Mouse (Mus musculus) limb, embryonic 13.5 days (tissue): ENCODE data around the gene Paics. TPM values are rescaled to one million over a fixed set of nuclear protein-coding genes. Genes with fewer than 3 reads are reported as not detected.

Experiments
- ATAC-seq: fragments of 200-750 bp; cut with Nextera tagmentation; 2 replicates; pipeline ENCODE4 v1.8.0; 2017; ENCODE audit warnings: low read depth, moderate number of reproducible peaks, moderate TSS enrichment; ENCODE audit not compliant: low FRiP score
- H3K27ac ChIP-seq: fragments of 300-500 bp; sonication (generic); 2 replicates; pipeline ENCODE4 v1.5.1; 2015; ENCODE audit warnings: inconsistent platforms, mild to moderate bottlenecking, moderate library complexity
- H3K27me3 ChIP-seq: fragments of 300-500 bp; sonication (generic); 2 replicates; pipeline ENCODE4 v1.6.1; 2015; ENCODE audit warnings: mild to moderate bottlenecking, inconsistent platforms
- H3K36me3 ChIP-seq: fragments of 300-500 bp; sonication (generic); 2 replicates; pipeline ENCODE4 v1.6.1; 2015; ENCODE audit warnings: inconsistent platforms, mild to moderate bottlenecking, moderate library complexity
- H3K4me1 ChIP-seq: fragments of 300-500 bp; sonication (generic); 2 replicates; pipeline ENCODE4 v1.6.1; 2015; ENCODE audit warnings: inconsistent platforms
- H3K4me2 ChIP-seq: fragments of 300-500 bp; sonication (generic); replicated peaks from 2 replicates; pipeline ENCODE4 v1.6.1; 2015; ENCODE audit warnings: inconsistent platforms, mild to moderate bottlenecking, moderate library complexity
- H3K4me3 ChIP-seq: fragments of 300-500 bp; sonication (generic); 2 replicates; pipeline ENCODE4 v1.5.1; 2015; ENCODE audit warnings: moderate library complexity, mild to moderate bottlenecking, inconsistent platforms
- H3K9ac ChIP-seq: fragments of 300-500 bp; sonication (generic); 2 replicates; pipeline ENCODE4 v1.6.1; 2015; ENCODE audit warnings: mild to moderate bottlenecking, inconsistent platforms
- H3K9me3 ChIP-seq: fragments of 300-500 bp; sonication (generic); 2 replicates; pipeline ENCODE4 v1.6.1; 2016; ENCODE audit warnings: inconsistent platforms
- WGBS: fragments of 180-500 bp; shearing (Covaris S2); methylation state at CpG from one replicate; pipeline ENCODE4 v1.1.7; 2015; 5-methylcytosine and 5-hydroxymethylcytosine counted together
- polyA plus RNA-seq: library from polyadenylated mRNA; unstranded; fragments of >200 nt; fragmentation: Nextera tagmentation; extraction: Ambion mirVana; gene quantifications from 2 replicates; pipeline ENCODE4 v1.2.1, GENCODE M21; 2015

Gene Paics
- polyA plus RNA-seq, 1 experiment from 2014 or later = 323 TPM

DNA sequence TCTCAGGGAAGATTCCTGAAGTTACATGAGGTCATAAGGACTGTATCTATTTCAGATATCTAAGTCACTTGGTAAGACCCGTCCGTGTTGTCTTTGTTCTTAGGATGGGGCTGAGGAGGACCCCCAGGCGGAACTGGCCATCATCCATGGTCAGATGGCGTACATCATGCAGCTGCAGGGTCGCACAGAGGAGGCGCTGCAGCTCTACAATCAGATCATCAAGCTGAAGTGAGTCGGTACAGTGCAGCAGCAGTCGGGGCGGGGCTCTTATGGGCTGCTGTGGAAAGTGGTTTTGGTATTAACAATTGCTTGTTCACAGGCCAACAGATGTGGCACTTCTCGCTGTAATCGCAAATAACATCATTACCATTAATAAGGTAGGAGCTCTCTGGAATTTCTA lies 32.9 kb downstream of the Paics start:
- no peaks in the 10 kb centered on the region for H3K27me3 ChIP-seq
- H3K9ac ChIP-seq = no peak overlapping the region
- H3K4me2 ChIP-seq = no peak overlapping the region
- WGBS = 95% methylated on average over 11 of the region's 11 CpGs
- H3K36me3 ChIP-seq = peaks cover 81% of the 10 kb centered on the region
- H3K4me3 ChIP-seq = no peak overlapping the region
- no peak for ATAC-seq
- no peaks in the 10 kb centered on the region for H3K9me3 ChIP-seq
- H3K27ac ChIP-seq = no peak overlapping the region
- no peaks in the 10 kb centered on the region for H3K4me1 ChIP-seq

- H3K27ac ChIP-seq = no peak overlapping the region
- H3K27me3 ChIP-seq = no peaks in the 10 kb centered on the region
- H3K36me3 ChIP-seq = peaks cover 88% of the 10 kb centered on the region
- no peak for ATAC-seq
- 94% methylated on average over 3 of the region's 3 CpGs for WGBS
- H3K9me3 ChIP-seq = no peaks in the 10 kb centered on the region
- H3K4me2 ChIP-seq = no peak overlapping the region
- no peaks in the 10 kb centered on the region for H3K4me1 ChIP-seq
- no peak overlapping the region for H3K4me3 ChIP-seq
- H3K9ac ChIP-seq = no peak overlapping the region
Observed at GRCm38 (mm10) chr5:76990789-76991188, 39.7 kb downstream of the Paics start.

- no peaks in the 10 kb centered on the region for H3K9me3 ChIP-seq
- WGBS = 93% methylated on average over 5 of the region's 5 CpGs
- ATAC-seq = no peak
Observed at GRCm38 (mm10) chr5:76993174-76993814, 42.2 kb downstream of the Paics start.

GRCm38 (mm10) chr5:76998416-76998815 lies 47.3 kb downstream of the Paics start:
- ATAC-seq = no peak
- Histone ChIP-seq H3K9ac (no peak overlapping the region), H3K27me3 (no peaks in the 10 kb centered on the region), H3K4me1 (no peaks in the 10 kb centered on the region), H3K27ac (no peak overlapping the region), H3K36me3 (peaks cover 76% of the 10 kb centered on the region), H3K4me2 (no peak overlapping the region), H3K9me3 (peaks cover 4% of the 10 kb centered on the region; the same call in 1 of the 2 replicates), H3K4me3 (no peak overlapping the region)
- WGBS = 60% methylated on average over 5 of the region's 5 CpGs

More at GRCm38 (mm10) chr5:76993174-76993814, 42.2 kb downstream of the Paics start:
- Histone ChIP-seq H3K4me2 (no peak overlapping the region), H3K4me3 (no peak overlapping the region), H3K4me1 (no peaks in the 10 kb centered on the region), H3K27me3 (no peaks in the 10 kb centered on the region), H3K36me3 (peaks cover 91% of the 10 kb centered on the region), H3K9ac (no peak overlapping the region), H3K27ac (no peak overlapping the region)

- peaks cover 48% of the 10 kb centered on the region for H3K36me3 ChIP-seq
- H3K27ac ChIP-seq = no peak overlapping the region
- H3K4me1 ChIP-seq = no peaks in the 10 kb centered on the region
- no peaks in the 10 kb centered on the region for H3K27me3 ChIP-seq
- peaks cover 4% of the 10 kb centered on the region; the same call in 1 of the 2 replicates for H3K9me3 ChIP-seq
- no peak overlapping the region for H3K4me3 ChIP-seq
- 93% methylated on average over 17 of the region's 17 CpGs for WGBS
- H3K4me2 ChIP-seq = no peak overlapping the region
- H3K9ac ChIP-seq = no peak overlapping the region
- ATAC-seq = no peak
Observed at GRCm38 (mm10) chr5:77001192-77001591, 50.1 kb downstream of the Paics start.

DNA sequence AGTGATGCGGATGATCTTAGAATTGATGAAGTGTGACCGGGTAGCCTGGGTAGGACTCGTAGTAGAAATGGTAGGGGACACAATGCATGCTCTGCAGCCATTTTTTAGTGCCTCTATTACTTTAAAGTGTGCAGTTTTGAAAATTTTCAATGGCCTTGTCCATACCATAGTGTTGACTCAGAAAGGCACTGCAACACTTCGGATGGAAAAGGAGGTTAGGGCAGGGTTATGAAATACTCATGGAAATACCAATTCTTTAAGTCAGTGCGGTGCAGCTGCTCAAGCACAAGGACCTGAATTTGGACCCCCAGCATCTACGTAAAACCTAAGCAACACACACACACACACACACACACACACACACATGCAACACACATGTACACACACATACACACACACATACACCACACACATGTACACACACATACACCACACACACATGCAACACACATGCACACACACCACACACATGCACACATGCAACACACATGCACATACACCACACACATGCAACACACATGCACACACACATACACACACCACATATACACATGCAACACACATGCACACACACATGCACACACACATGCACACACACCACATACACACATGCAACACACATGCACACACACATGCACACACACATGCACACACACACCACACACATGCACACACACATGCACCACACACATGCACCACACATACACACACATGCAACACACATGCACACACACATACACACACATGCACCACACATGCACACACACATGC lies 53.1 kb downstream of the Paics start, which contains the start of gene Arl9:
Gene Arl9, plus strand, starts transcription at position 5 of the 771 bp plus-strand sequence.
- no peak for ATAC-seq

GRCm38 (mm10) chr5:77010352-77010751 lies 59.2 kb downstream of the Paics start:
- WGBS = 88% methylated on average over 9 of the region's 9 CpGs
- ATAC-seq = no peak

More for the DNA sequence above, 53.1 kb downstream of the Paics start, which contains the start of gene Arl9:
- H3K36me3 ChIP-seq = peaks cover 21% of the 10 kb centered on the region
- WGBS = 94% methylated on average over 6 of the region's 6 CpGs
- no peak within 1 kb of the TSS for H3K9ac ChIP-seq
- H3K4me3 ChIP-seq = no peak within 1 kb of the TSS
- no peaks in the 10 kb centered on the region for H3K27me3 ChIP-seq
- H3K4me1 ChIP-seq = no peaks in the 10 kb centered on the region
- H3K27ac ChIP-seq = no peak within 1 kb of the TSS
- no peak within 1 kb of the TSS for H3K4me2 ChIP-seq
- peaks cover 4% of the 10 kb centered on the region; the same call in 1 of the 2 replicates for H3K9me3 ChIP-seq

GRCm38 (mm10) chr5:77011082-77011481 lies 60.0 kb downstream of the Paics start:
- Histone ChIP-seq H3K4me2 (no peak overlapping the region), H3K36me3 (no peaks in the 10 kb centered on the region), H3K4me1 (no peaks in the 10 kb centered on the region), H3K27ac (no peak overlapping the region), H3K27me3 (peaks cover under 1% of the 10 kb centered on the region), H3K4me3 (no peak overlapping the region), H3K9me3 (no peaks in the 10 kb centered on the region), H3K9ac (no peak overlapping the region)
- WGBS = 65% methylated on average over 3 of the region's 3 CpGs
- ATAC-seq = no peak

More at GRCm38 (mm10) chr5:77010352-77010751, 59.2 kb downstream of the Paics start:
- Histone ChIP-seq H3K4me2 (no peak overlapping the region), H3K9me3 (no peaks in the 10 kb centered on the region), H3K27ac (no peak overlapping the region), H3K36me3 (no peaks in the 10 kb centered on the region), H3K4me1 (no peaks in the 10 kb centered on the region), H3K4me3 (no peak overlapping the region), H3K27me3 (no peaks in the 10 kb centered on the region), H3K9ac (no peak overlapping the region)

DNA sequence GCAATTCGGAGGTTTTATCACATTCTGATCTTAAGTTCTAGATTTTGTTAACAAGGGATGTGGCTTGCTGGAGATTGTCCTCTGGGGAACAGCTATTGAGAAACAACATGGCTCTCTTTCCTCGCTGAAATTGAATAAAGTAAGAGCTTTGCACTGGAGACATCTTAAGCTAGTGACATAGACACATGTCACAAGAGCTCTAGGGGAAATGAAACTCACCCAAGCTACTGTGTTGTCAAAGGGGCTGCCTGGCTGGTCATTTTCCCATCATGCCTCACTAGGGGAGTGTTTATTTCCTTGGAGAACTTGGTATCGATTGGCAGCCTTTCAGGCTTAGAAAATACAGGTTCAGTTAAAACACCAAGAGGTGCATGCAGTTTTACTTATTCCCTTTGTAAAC lies 62.1 kb downstream of the Paics start:
- Histone ChIP-seq H3K4me2 (no peak overlapping the region), H3K27ac (no peak overlapping the region), H3K36me3 (no peaks in the 10 kb centered on the region), H3K27me3 (peaks cover 7% of the 10 kb centered on the region), H3K4me1 (no peaks in the 10 kb centered on the region), H3K9ac (no peak overlapping the region), H3K4me3 (no peak overlapping the region), H3K9me3 (no peaks in the 10 kb centered on the region)
- 75% methylated on average over 3 of the region's 3 CpGs for WGBS
- no peak for ATAC-seq

- Histone ChIP-seq H3K36me3 (no peaks in the 10 kb centered on the region), H3K9ac (peak within 1 kb of the TSS; percentile 50; the same call in 1 of the 2 replicates), H3K27ac (no peak within 1 kb of the TSS), H3K4me1 (no peaks in the 10 kb centered on the region), H3K4me3 (peak within 1 kb of the TSS; percentile 53), H3K4me2 (peak within 1 kb of the TSS; percentile 79), H3K9me3 (no peaks in the 10 kb centered on the region), H3K27me3 (peaks cover 7% of the 10 kb centered on the region)
- ATAC-seq = peak; percentile 97
- WGBS = 13% methylated on average over 57 of the region's 57 CpGs
Observed at GRCm38 (mm10) chr5:77015544-77016482, 64.7 kb downstream of the Paics start, which contains the start of gene Thegl. Gene Thegl (plus strand): TSS chr5:77016023.
